Mouse (Mus musculus) heart, embryonic 14.5 days (tissue): ENCODE results near the gene Creb5. TPM values are rescaled to one million over a fixed set of nuclear protein-coding genes. Genes with fewer than 3 reads are reported as not detected.
A peak's percentile ranks its signal among the peaks of the same experiment; 100 is the strongest.
"Not testable (repeated sequence)": the region's sequence is repeated elsewhere in the genome, so short reads cannot be mapped to it uniquely, and the experiment has no call there.

Experiments
- ATAC-seq: fragments of 200-750 bp; cut with Nextera tagmentation; 2 replicates; pipeline ENCODE4 v1.8.0; 2017; ENCODE audit warnings: low read depth, moderate TSS enrichment; ENCODE audit not compliant: insufficient number of reproducible peaks, insufficient read depth, low FRiP score
- H3K27ac ChIP-seq, 2 experiments: fragments of 200-500 bp in 1 of 2; fragments of 300-500 bp in 1 of 2; sonication (generic) in 1 of 2; replicated peaks in 1 of 2; 2 replicates each; pipeline ENCODE4 v1.5.1; 2012 to 2014; ENCODE audit warnings: low read depth in 2 of 2, low read length in 2 of 2, control low read depth in 1 of 2, mild to moderate bottlenecking in 1 of 2, mixed read lengths in 1 of 2; ENCODE audit not compliant: control insufficient read depth in 1 of 2, insufficient read depth in 1 of 2
- H3K27me3 ChIP-seq: fragments of 300-500 bp; sonication (generic); 2 replicates; pipeline ENCODE4 v1.6.1; 2014; ENCODE audit warnings: mild to moderate bottlenecking, low read length, control low read depth; ENCODE audit not compliant: control insufficient read depth, insufficient read depth
- H3K36me3 ChIP-seq: fragments of 300-500 bp; sonication (generic); 2 replicates; pipeline ENCODE4 v1.6.1; 2014; ENCODE audit warnings: mild to moderate bottlenecking, control low read depth, low read length, mixed read lengths; ENCODE audit not compliant: control insufficient read depth, insufficient read depth
- H3K4me1 ChIP-seq, 2 experiments: fragments of 200-500 bp in 1 of 2; fragments of 300-500 bp in 1 of 2; sonication (generic) in 1 of 2; 2 replicates each; pipeline ENCODE4 v1.6.1; 2012 to 2014; ENCODE audit warnings: low read length in 2 of 2, control low read depth in 1 of 2, mixed read lengths in 1 of 2; ENCODE audit not compliant: control insufficient read depth in 2 of 2, insufficient read depth in 2 of 2
- H3K4me2 ChIP-seq: fragments of 300-500 bp; sonication (generic); 2 replicates; pipeline ENCODE4 v1.6.1; 2014; ENCODE audit warnings: mild to moderate bottlenecking, low read length
- H3K4me3 ChIP-seq, 2 experiments: fragments of 200-500 bp in 1 of 2; fragments of 300-500 bp in 1 of 2; sonication (generic) in 1 of 2; 2 replicates each; pipeline ENCODE4 v1.5.1; 2012 to 2014; ENCODE audit warnings: low read length in 2 of 2, mild to moderate bottlenecking in 2 of 2, control low read depth in 1 of 2, low read depth in 1 of 2, moderate library complexity in 1 of 2; ENCODE audit not compliant: control insufficient read depth in 1 of 2, insufficient read depth in 1 of 2
- H3K9ac ChIP-seq: fragments of 300-500 bp; sonication (generic); 2 replicates; pipeline ENCODE4 v1.6.1; 2014; ENCODE audit warnings: mild to moderate bottlenecking, low read length
- H3K9me3 ChIP-seq: fragments of 300-500 bp; sonication (generic); 2 replicates; pipeline ENCODE4 v1.6.1; 2016; ENCODE audit warnings: low read length, control low read depth; ENCODE audit not compliant: control insufficient read depth
- WGBS: fragments of 180-500 bp; shearing (Covaris S2); extraction: QIAGEN DNeasy Blood & Tissue Kit; methylation state at CpG from one replicate; pipeline ENCODE4 v1.1.7; 2014; 5-methylcytosine and 5-hydroxymethylcytosine counted together
- polyA plus RNA-seq: library from polyadenylated mRNA; unstranded; fragments of >200 nt; fragmentation: Nextera tagmentation; extraction: Ambion mirVana; gene quantifications from 2 replicates; pipeline ENCODE4 v1.2.1, GENCODE M21; 2014

The Creb5 gene
- polyA plus RNA-seq, 1 experiment from 2014 or later: 38.3 TPM

GRCm38 (mm10) chr6:53397797-53398196 is 110.7 kb downstream of the Creb5 start:
- Histone ChIP-seq H3K27me3 (no peaks in the 10 kb centered on the region), H3K9me3 (no peaks in the 10 kb centered on the region), H3K9ac (no peak overlapping the region), H3K4me2 (no peak overlapping the region), H3K4me3 (no peak overlapping the region), H3K36me3 (0 out of 2 replicates have a peak, but pooled peaks cover 5% of the 10 kb centered on the region), H3K27ac (no peak overlapping the region), H3K4me1 (peaks cover 8 to 19% of the 10 kb centered on the region in 2 experiments)
- ATAC-seq: no peak
- 86% methylated on average over 4 of the region's 4 CpGs for WGBS

GRCm38 (mm10) chr6:53398297-53399140 is 111.4 kb downstream of the Creb5 start:
- H3K9me3 ChIP-seq: no peaks in the 10 kb centered on the region
- H3K4me2 ChIP-seq: peak overlapping the region; percentile 9; the same call in 1 of the 2 replicates
- no peak overlapping the region for H3K27ac ChIP-seq
- H3K4me1 ChIP-seq: peaks cover 8 to 19% of the 10 kb centered on the region in 2 experiments
- 43% methylated on average over 18 of the region's 18 CpGs for WGBS
- no peaks in the 10 kb centered on the region for H3K27me3 ChIP-seq
- 0 out of 2 replicates have a peak, but pooled peaks cover 5% of the 10 kb centered on the region for H3K36me3 ChIP-seq
- no peak for ATAC-seq
- no peak overlapping the region for H3K9ac ChIP-seq
- no peak overlapping the region for H3K4me3 ChIP-seq

- no peak overlapping the region for H3K4me3 ChIP-seq
- H3K9ac ChIP-seq: no peak overlapping the region
- H3K4me1 ChIP-seq: peaks cover 3 to 10% of the 10 kb centered on the region in 2 experiments; a peak in 3 of 4 replicates
- H3K4me2 ChIP-seq: no peak overlapping the region
- 84% methylated on average over 6 of the region's 6 CpGs for WGBS
- ATAC-seq: no peak
- no peaks in the 10 kb centered on the region for H3K9me3 ChIP-seq
- H3K27me3 ChIP-seq: no peaks in the 10 kb centered on the region
- no peak overlapping the region for H3K27ac ChIP-seq
- 0 out of 2 replicates have a peak, but pooled peaks cover 4% of the 10 kb centered on the region for H3K36me3 ChIP-seq
Measured at GRCm38 (mm10) chr6:53401364-53401763, 114.3 kb downstream of the Creb5 start.

- ATAC-seq: not testable (repeated sequence)
- WGBS: 93% methylated on average over 7 of the region's 7 CpGs
Measured at GRCm38 (mm10) chr6:53402551-53402950, 115.5 kb downstream of the Creb5 start.

GRCm38 (mm10) chr6:53409183-53409582 is 122.1 kb downstream of the Creb5 start:
- H3K9me3 ChIP-seq: no peaks in the 10 kb centered on the region
- H3K27ac ChIP-seq: no peak overlapping the region
- no peak overlapping the region for H3K9ac ChIP-seq
- H3K36me3 ChIP-seq: 0 out of 2 replicates have a peak, but pooled peaks cover 6% of the 10 kb centered on the region
- H3K4me3 ChIP-seq: no peak overlapping the region
- H3K4me1 ChIP-seq: no peaks in the 10 kb centered on the region
- 92% methylated on average over 6 of the region's 6 CpGs for WGBS
- H3K4me2 ChIP-seq: no peak overlapping the region
- H3K27me3 ChIP-seq: no peaks in the 10 kb centered on the region
- no peak for ATAC-seq

More at GRCm38 (mm10) chr6:53402551-53402950, 115.5 kb downstream of the Creb5 start:
- not testable (repeated sequence) for H3K9ac ChIP-seq, H3K27me3 ChIP-seq, H3K4me3 ChIP-seq, H3K9me3 ChIP-seq, H3K36me3 ChIP-seq, H3K27ac ChIP-seq, H3K4me2 ChIP-seq
- peaks cover 3 to 10% of the 10 kb centered on the region in 2 experiments; a peak in 3 of 4 replicates for H3K4me1 ChIP-seq

- Histone ChIP-seq H3K27ac (no peak overlapping the region), H3K4me2 (no peak overlapping the region), H3K27me3 (no peaks in the 10 kb centered on the region), H3K36me3 (no peaks in the 10 kb centered on the region), H3K9ac (no peak overlapping the region), H3K9me3 (no peaks in the 10 kb centered on the region), H3K4me1 (no peaks in the 10 kb centered on the region), H3K4me3 (no peak overlapping the region)
- 48% methylated on average over 3 of the region's 3 CpGs for whole genome bisulfite sequencing
- ATAC-seq: no peak
Measured at GRCm38 (mm10) chr6:53421345-53421744, 134.3 kb downstream of the Creb5 start.

- H3K9ac ChIP-seq: no peak overlapping the region
- H3K4me3 ChIP-seq: no peak overlapping the region
- no peak overlapping the region for H3K27ac ChIP-seq
- no peak for ATAC-seq
- no peaks in the 10 kb centered on the region for H3K9me3 ChIP-seq
- 60% methylated on average over 7 of the region's 7 CpGs for WGBS
- no peak overlapping the region for H3K4me2 ChIP-seq
- no peaks in the 10 kb centered on the region for H3K27me3 ChIP-seq
- peaks cover 2 to 7% of the 10 kb centered on the region in 2 experiments; a peak in 1 of 4 replicates for H3K4me1 ChIP-seq
- H3K36me3 ChIP-seq: no peaks in the 10 kb centered on the region
Measured at GRCm38 (mm10) chr6:53429368-53429767, 142.3 kb downstream of the Creb5 start.
